Mouse (Mus musculus): ENCODE measurements at regions not wholly inside any gene's neighbourhood (a gene's known extent, or its start where the extent isn't known, plus 50 kb on each side); places are given as distances from the start of the nearest gene placed in this dataset.

DNA sequence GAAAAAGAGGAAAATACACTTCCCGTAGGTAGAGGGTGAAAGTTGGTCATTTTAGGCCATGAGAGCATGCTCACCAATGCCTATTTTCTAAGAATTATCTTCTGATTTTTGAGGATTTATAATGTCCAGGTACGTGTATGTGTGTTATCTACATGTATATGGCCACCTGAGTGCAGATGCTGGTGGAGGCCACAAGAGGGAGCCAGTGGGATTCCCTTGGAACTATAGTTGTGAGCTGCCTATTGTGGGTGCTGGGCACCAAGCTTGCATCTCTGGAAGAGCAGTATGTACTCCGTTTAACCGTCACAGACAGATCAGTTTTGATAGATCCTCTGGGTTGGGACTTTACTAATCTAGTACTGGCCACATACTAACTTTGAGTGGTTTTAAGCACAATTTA, 579.0 kb upstream of the Tmem132c start:
- TF ChIP-seq POLR2A (IDR thresholded peaks at IDR 0.05; ENCODE audit: insufficient read depth, low read depth, low read length): no peak
- no peak for TF ChIP-seq CTCF (IDR thresholded peaks at IDR 0.05; ENCODE audit: insufficient read depth, low read depth, low read length)
